Mouse (Mus musculus): Measurements from ENCODE around the gene AC109138.7. TPM values are rescaled to one million over a fixed set of nuclear protein-coding genes. Genes with fewer than 3 reads are reported as not detected.
A peak's percentile ranks its signal among the peaks of the same experiment; 100 is the strongest.

AC109138.7 gene
- polyA plus RNA-seq, 1 experiment: not detected

GRCm38 (mm10) chr19:4264171-4264780, 50.1 kb downstream of the AC109138.7 start:
- no peaks in the 10 kb centered on the region for H3K36me3 ChIP-seq (ENCODE audit: control insufficient read depth, insufficient read depth, low read length)
- WGBS: 98% methylated on average over 6 of the region's 6 CpGs
- H3K27me3 ChIP-seq (ENCODE audit: control insufficient read depth, insufficient read depth, low read length): no peaks in the 10 kb centered on the region
- no peak overlapping the region for H3K4me3 ChIP-seq (ENCODE audit: control insufficient read depth, insufficient read depth, low read length)
- no peak for TF ChIP-seq CTCF (IDR thresholded peaks at IDR 0.05; ENCODE audit: borderline replicate concordance, control insufficient read depth, extremely low read depth, insufficient read depth, low read length, poor library complexity)
- TF ChIP-seq POLR2A (IDR thresholded peaks at IDR 0.05; ENCODE audit: control insufficient read depth, extremely low read depth, insufficient read depth, low read length, poor library complexity): no peak
- H3K27ac ChIP-seq (ENCODE audit: control insufficient read depth, insufficient read depth, low read length): no peak overlapping the region
- peaks cover 16% of the 10 kb centered on the region for H3K4me1 ChIP-seq (replicated peaks; ENCODE audit: control insufficient read depth, insufficient read depth, low read length)
- no peak for DNase-seq

DNA sequence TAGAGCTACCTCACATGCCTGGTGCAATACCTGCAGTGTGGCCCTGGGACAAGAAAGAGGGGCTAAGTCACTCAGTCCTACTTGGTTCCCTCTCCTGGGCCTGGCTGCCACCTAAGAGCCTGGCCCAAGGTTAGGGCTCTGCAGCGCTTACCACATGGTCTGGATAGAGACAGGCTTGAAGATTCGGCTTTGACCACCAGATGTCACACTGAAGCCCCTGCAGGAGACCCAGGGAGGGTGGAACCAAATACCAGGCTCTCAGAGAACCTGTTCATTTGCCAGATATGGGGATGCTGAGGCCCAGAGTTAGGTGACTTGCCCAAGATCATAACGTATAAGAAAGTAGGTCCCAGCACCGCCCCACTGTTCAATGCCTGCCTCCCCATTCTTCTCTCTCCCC, 51.8 kb downstream of the AC109138.7 start:
- WGBS: 74% methylated on average over 4 of the region's 4 CpGs
- TF ChIP-seq CTCF (IDR thresholded peaks at IDR 0.05; ENCODE audit: borderline replicate concordance, control insufficient read depth, extremely low read depth, insufficient read depth, low read length, poor library complexity) (0 out of 2 replicates have a peak, but pooled peaks have one; percentile 8), POLR2A (IDR thresholded peaks at IDR 0.05; ENCODE audit: control insufficient read depth, extremely low read depth, insufficient read depth, low read length, poor library complexity) (no peak)
- H3K4me3 ChIP-seq (ENCODE audit: control insufficient read depth, insufficient read depth, low read length): no peak overlapping the region
- H3K4me1 ChIP-seq (replicated peaks; ENCODE audit: control insufficient read depth, insufficient read depth, low read length): peaks cover 18% of the 10 kb centered on the region
- H3K36me3 ChIP-seq (ENCODE audit: control insufficient read depth, insufficient read depth, low read length): no peaks in the 10 kb centered on the region
- H3K27ac ChIP-seq (ENCODE audit: control insufficient read depth, insufficient read depth, low read length): no peak overlapping the region
- no peaks in the 10 kb centered on the region for H3K27me3 ChIP-seq (ENCODE audit: control insufficient read depth, insufficient read depth, low read length)
- DNase-seq: peak; percentile 43

DNA sequence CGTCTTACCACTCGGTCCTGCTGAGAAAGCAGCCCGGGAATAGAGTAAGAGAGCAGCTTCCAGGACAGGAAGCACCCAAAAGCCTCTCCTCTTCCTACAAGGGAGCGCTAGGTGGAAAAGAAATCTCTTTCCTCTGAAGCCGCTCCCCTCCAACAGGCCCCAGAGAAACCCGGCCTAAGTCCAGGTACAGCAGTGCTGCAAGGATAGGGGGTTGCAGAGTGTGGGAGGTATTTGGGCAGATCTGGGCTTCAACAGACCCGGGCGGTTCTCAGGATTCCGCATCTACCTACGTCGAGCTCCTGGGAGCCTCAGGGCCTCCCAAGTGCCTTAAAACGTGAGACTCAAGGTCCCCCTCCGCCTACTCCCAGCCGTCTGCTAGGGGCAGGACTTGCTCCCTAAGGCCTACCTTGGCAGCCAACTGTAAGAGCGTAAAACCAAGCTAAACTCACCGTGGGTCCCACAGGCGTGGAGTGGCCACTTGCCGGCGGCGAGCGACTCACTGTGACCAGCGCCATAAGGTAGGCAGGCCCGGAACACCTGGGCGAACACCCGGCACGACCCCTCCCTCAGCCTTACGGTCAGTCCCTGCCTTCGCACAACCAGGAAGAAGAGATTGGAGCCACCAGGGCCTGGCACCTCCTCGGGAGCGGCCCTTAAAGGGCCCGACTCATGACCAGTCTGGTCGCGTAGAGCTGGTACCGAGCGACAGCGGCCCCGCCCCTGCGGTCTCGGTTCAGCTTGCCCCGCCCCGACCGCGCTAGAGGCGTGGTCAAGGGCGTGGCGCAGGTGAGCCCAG, 54.6 kb downstream of the AC109138.7 start, which contains the start of gene Ssh3:
TSS of gene Ssh3 (minus strand) at position 615 of the 796 bp plus-strand sequence.
- Histone ChIP-seq H3K27me3 (ENCODE audit: control insufficient read depth, insufficient read depth, low read length) (no peaks in the 10 kb centered on the region), H3K27ac (ENCODE audit: control insufficient read depth, insufficient read depth, low read length) (no peak within 1 kb of the TSS), H3K4me3 (ENCODE audit: control insufficient read depth, insufficient read depth, low read length) (peak within 1 kb of the TSS; percentile 26), H3K36me3 (ENCODE audit: control insufficient read depth, insufficient read depth, low read length) (no peaks in the 10 kb centered on the region), H3K4me1 (replicated peaks; ENCODE audit: control insufficient read depth, insufficient read depth, low read length) (peaks cover 11% of the 10 kb centered on the region)
- peak; percentile 66 for DNase-seq
- no peak for TF ChIP-seq CTCF (IDR thresholded peaks at IDR 0.05; ENCODE audit: borderline replicate concordance, control insufficient read depth, extremely low read depth, insufficient read depth, low read length, poor library complexity)
- TF ChIP-seq POLR2A (IDR thresholded peaks at IDR 0.05; ENCODE audit: control insufficient read depth, extremely low read depth, insufficient read depth, low read length, poor library complexity): 0 out of 2 replicates have a peak, but pooled peaks have one; percentile 24
- 13% methylated on average over 46 of the region's 46 CpGs for WGBS

- Histone ChIP-seq H3K4me3 (ENCODE audit: control insufficient read depth, insufficient read depth, low read length) (no peak overlapping the region), H3K27ac (ENCODE audit: control insufficient read depth, insufficient read depth, low read length) (no peak overlapping the region), H3K36me3 (ENCODE audit: control insufficient read depth, insufficient read depth, low read length) (no peaks in the 10 kb centered on the region), H3K4me1 (replicated peaks; ENCODE audit: control insufficient read depth, insufficient read depth, low read length) (peaks cover 11% of the 10 kb centered on the region), H3K27me3 (ENCODE audit: control insufficient read depth, insufficient read depth, low read length) (no peaks in the 10 kb centered on the region)
- DNase-seq: no peak
- 96% methylated on average over 6 of the region's 6 CpGs for WGBS
- TF ChIP-seq CTCF (IDR thresholded peaks at IDR 0.05; ENCODE audit: borderline replicate concordance, control insufficient read depth, extremely low read depth, insufficient read depth, low read length, poor library complexity) (no peak), POLR2A (IDR thresholded peaks at IDR 0.05; ENCODE audit: control insufficient read depth, extremely low read depth, insufficient read depth, low read length, poor library complexity) (no peak)
Measured at GRCm38 (mm10) chr19:4270187-4270586, 56.0 kb downstream of the AC109138.7 start.

DNA sequence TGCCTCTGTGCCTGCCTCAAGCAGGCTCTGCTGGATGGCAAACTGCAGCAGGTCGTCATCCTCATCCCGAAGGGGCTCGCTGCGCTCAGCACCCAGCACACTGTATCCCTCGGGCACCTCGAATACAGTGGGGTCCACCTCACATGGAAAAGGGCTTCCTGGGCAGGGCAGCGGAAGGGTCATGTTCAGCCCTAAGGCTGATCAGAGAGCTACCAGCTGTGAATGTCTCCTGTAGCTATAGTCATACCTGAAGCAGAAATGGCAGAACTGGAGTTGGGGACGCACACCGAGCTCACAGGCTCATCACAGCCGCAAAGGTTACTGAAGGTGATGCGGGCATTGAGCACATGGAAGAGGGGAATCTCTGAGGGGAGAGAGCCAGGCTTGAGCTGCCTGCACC, 56.8 kb downstream of the AC109138.7 start:
- H3K27ac ChIP-seq (ENCODE audit: control insufficient read depth, insufficient read depth, low read length): no peak overlapping the region
- H3K36me3 ChIP-seq (ENCODE audit: control insufficient read depth, insufficient read depth, low read length): no peaks in the 10 kb centered on the region
- TF ChIP-seq CTCF (IDR thresholded peaks at IDR 0.05; ENCODE audit: borderline replicate concordance, control insufficient read depth, extremely low read depth, insufficient read depth, low read length, poor library complexity): no peak
- no peak for TF ChIP-seq POLR2A (IDR thresholded peaks at IDR 0.05; ENCODE audit: control insufficient read depth, extremely low read depth, insufficient read depth, low read length, poor library complexity)
- WGBS: over 99% methylated on average over 11 of the region's 11 CpGs
- no peak overlapping the region for H3K4me3 ChIP-seq (ENCODE audit: control insufficient read depth, insufficient read depth, low read length)
- no peaks in the 10 kb centered on the region for H3K27me3 ChIP-seq (ENCODE audit: control insufficient read depth, insufficient read depth, low read length)
- peaks cover 11% of the 10 kb centered on the region for H3K4me1 ChIP-seq (replicated peaks; ENCODE audit: control insufficient read depth, insufficient read depth, low read length)
- DNase-seq: no peak

DNA sequence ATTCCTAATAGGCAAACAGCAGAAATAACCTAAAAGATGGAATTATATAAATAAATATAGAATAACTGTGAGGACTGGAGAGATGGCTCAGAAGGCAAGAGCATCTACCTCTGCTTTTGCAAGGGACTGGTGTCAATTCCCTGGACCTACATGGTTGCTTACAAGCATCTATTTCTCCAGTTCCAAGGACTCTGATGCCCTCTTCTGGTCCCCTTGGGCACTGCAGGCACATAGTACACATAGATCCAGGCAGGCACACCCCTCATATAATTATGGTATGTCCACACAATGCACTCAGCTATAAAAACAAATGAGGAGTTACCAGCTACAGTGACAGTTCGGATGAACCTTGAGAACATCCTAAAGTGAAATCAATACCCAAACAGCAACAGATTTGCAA, 65.3 kb downstream of the AC109138.7 start:
- H3K4me3 ChIP-seq (ENCODE audit: control insufficient read depth, insufficient read depth, low read length): no peak overlapping the region
- WGBS: 98% methylated on average over 1 of the region's 1 CpGs
- TF ChIP-seq POLR2A (IDR thresholded peaks at IDR 0.05; ENCODE audit: control insufficient read depth, extremely low read depth, insufficient read depth, low read length, poor library complexity): no peak
- no peak for TF ChIP-seq CTCF (IDR thresholded peaks at IDR 0.05; ENCODE audit: borderline replicate concordance, control insufficient read depth, extremely low read depth, insufficient read depth, low read length, poor library complexity)

More for the DNA sequence above, 65.3 kb downstream of the AC109138.7 start:
- Histone ChIP-seq H3K27me3 (ENCODE audit: control insufficient read depth, insufficient read depth, low read length) (no peaks in the 10 kb centered on the region), H3K4me1 (replicated peaks; ENCODE audit: control insufficient read depth, insufficient read depth, low read length) (peaks cover 21% of the 10 kb centered on the region), H3K36me3 (ENCODE audit: control insufficient read depth, insufficient read depth, low read length) (no peaks in the 10 kb centered on the region), H3K27ac (ENCODE audit: control insufficient read depth, insufficient read depth, low read length) (no peak overlapping the region)
- DNase-seq: no peak
